Mouse (Mus musculus): Measurements from ENCODE around the gene Umod. TPM values are rescaled to one million over a fixed set of nuclear protein-coding genes. Genes with fewer than 3 reads are reported as not detected.

Umod gene
- not detected in 4 replicates for total RNA-seq (2023; ENCODE audit: inconsistent age)

GRCm38 (mm10) chr7:119479256-119479655 lies at the start of gene Umod:
Gene Umod (minus strand): TSS chr7:119479282.

GRCm38 (mm10) chr7:119523389-119523788 lies 44.3 kb upstream of the Umod start, which contains the start of gene Pdilt:
Gene Pdilt (minus strand): TSS chr7:119523489.

GRCm38 (mm10) chr7:119519163-119519562 lies 40.1 kb upstream of the Umod start, which contains the start of gene Acsm5:
Gene Acsm5 (plus strand): TSS chr7:119519463.

GRCm38 (mm10) chr7:119459185-119459584 lies 19.9 kb downstream of the Umod start, which contains the start of gene Gp2:
Gene Gp2 (minus strand): TSS chr7:119459285.

Other genes with a start within 250 kb of the Umod start
- 0.45 TPM in 1 of 4 replicates, not detected in the others for gene Gp2, start 20.0 kb downstream of the Umod start, total RNA-seq (2023; ENCODE audit: inconsistent age)
- gene Acsm5, start 40.2 kb upstream of the Umod start, total RNA-seq (2023; ENCODE audit: inconsistent age): not detected in 4 replicates
- gene Pdilt, start 44.2 kb upstream of the Umod start, total RNA-seq (2023; ENCODE audit: inconsistent age): not detected in 4 replicates
- not detected in 4 replicates for gene Acsm2, start 75.1 kb upstream of the Umod start, total RNA-seq (2023; ENCODE audit: inconsistent age)
- not detected in 4 replicates for gene Acsm1, start 127.7 kb upstream of the Umod start, total RNA-seq (2023; ENCODE audit: inconsistent age)
- not detected in 4 replicates for gene Acsm4, start 210.7 kb upstream of the Umod start, total RNA-seq (2023; ENCODE audit: inconsistent age)
- gene Thumpd1, start 241.5 kb upstream of the Umod start, total RNA-seq (2023; ENCODE audit: inconsistent age): 86.9 to 92.3 TPM (median 90.9 TPM) in 4 replicates